Mouse (Mus musculus) spleen, adult 2 months (tissue): ENCODE measurements around the gene Tnrc6a.

ENCODE experiments used
- CTCF ChIP-seq: fragments of 200-500 bp; IDR thresholded peaks from 2 replicates; pipeline ENCODE4 v1.5.1; 2011; ENCODE audit warnings: mild to moderate bottlenecking, inconsistent platforms; ENCODE audit not compliant: insufficient read depth, insufficient read length, insufficient replicate concordance; ENCODE audit errors: extremely low read depth
- POLR2A ChIP-seq: fragments of 200-500 bp; IDR thresholded peaks from 2 replicates; pipeline ENCODE4 v1.6.1; 2011; ENCODE audit warnings: low read depth, low read length, inconsistent platforms

DNA sequence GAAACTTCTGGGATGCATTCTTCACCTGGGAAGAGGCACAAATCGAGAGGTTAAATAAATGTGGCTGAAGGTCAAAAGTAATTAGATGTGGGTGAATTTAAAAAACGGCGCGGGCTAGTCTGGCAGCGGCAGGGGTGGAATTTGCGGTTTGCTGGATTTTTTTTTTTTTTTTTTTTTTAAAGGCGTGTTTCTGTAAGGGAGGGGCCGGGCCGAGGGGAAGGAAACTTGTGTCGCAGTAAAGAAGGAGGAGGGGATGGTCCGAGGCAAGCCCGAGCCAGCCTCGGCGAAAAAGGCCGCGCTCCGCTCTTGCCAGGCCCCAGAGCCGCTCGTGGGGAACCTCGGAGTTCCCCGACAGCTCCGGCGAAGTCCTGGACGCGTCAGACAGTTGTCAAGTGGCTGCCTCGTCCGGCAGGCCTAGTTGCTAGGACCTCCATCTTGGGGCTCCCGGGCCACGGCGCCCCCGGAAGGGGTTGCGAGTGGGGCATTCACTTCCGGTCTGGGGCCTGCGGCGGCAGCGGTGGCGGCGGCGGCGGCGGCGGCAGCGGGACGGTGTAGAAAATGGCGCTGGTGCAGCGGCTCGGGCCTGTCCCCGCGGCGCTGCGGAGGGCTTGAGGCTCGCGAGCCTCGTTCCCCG is at the start of gene Tnrc6a:
- TF ChIP-seq CTCF (no peak), POLR2A (peak; percentile 51)
